Mouse (Mus musculus) spleen, adult 18-20 months (tissue): Measurements from ENCODE around the gene Spz1.

Experiments used
- DNase-seq, 2 experiments: peaks; one replicate each; pipeline ENCODE4 v3.0.0; 2022; ENCODE audit warnings: mixed read lengths in 2 of 2

Spz1 gene

DNA sequence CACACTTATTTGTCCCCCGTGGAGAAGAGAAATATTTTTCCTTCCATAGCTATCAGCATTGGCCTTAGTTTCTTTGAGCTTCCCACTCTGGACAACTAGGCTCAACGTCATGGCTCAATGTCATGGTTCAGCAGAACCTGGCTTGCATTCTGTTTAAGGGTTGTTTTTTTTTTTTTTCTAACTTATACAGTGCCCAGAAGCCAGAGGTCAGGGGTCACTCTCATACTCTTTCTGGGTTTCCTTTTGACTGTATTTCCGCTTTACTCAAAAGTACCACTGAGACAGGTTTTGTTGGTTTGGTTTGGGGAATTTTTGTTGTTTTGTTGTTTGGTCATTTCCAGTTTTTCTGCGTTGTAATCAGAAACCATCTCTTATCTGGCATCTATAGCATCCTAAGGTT is 2.2 kb upstream of the Spz1 start:
- DNase-seq = no peak

DNA sequence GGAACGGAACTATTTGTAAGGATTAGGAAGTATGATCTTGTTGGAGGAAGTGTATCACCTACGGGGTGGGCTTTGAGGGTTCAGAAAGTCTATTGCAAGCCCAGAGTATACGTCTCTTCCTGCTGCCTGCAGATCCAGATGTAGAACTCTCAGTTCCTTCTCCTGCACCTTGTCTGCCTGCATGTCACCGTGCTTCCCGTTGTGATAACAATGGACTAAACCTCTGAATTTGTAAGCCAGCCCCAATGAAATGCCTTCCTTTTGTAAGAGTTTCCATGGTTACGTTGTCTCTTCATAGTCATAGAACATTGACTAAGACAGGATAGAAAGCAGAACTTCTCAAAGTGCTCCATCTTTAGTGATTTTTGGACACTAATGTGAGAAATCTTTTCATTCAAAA is 716 bp upstream of the Spz1 start:
- no peak for DNase-seq

- DNase-seq = no peak
These were observed 16.5 kb downstream of the Spz1 start for GRCm38 (mm10) chr13:92559429-92559828.

- no peak for DNase-seq
These were observed 18.7 kb downstream of the Spz1 start for GRCm38 (mm10) chr13:92557229-92557628.

GRCm38 (mm10) chr13:92556458-92557126 is 19.4 kb downstream of the Spz1 start:
- no peak for DNase-seq

GRCm38 (mm10) chr13:92547093-92547492 is 28.9 kb downstream of the Spz1 start:
- no peak for DNase-seq

GRCm38 (mm10) chr13:92540997-92541396 is 35.0 kb downstream of the Spz1 start:
- DNase-seq = no peak

- no peak for DNase-seq
These were observed 36.8 kb downstream of the Spz1 start for GRCm38 (mm10) chr13:92539126-92539525.

DNA sequence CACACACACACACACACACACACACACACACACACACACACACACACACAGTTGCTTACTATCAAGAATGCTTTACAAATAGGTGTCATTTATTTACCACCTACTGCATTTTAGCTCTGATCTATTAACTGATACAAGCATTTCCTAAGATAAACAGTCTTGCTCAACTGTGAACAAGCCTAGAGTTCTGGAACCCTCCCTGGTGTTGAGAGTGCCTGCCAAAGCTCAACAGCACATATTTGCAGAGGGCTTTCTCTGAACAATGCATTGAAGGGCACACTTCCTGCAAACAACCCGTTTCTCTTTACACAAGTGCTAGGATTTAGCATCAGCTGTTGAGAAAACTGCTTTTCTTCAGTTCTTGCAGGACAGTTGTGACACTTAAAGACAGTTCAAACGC is 42.2 kb downstream of the Spz1 start:
- no peak for DNase-seq

DNA sequence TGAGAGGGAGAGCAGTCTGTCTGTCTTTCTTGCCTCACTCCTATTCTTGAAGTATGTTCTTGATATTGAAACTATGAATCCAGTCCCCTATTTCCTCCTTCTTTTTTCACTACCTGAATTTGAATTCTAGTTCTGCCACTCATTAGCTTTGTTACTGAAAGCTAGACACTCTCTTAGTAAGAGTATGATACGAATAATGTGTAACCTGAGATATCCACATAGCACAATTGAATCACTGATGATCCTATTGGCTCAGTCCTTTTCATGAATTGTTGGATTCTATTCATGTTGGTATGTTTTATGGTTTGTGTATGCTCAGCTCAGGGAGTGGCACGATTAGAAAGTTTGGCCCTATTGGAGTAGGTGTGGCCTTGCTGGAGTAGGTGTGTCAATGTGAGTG is 43.8 kb downstream of the Spz1 start:
- no peak for DNase-seq

GRCm38 (mm10) chr13:92531237-92531636 is 44.7 kb downstream of the Spz1 start:
- no peak for DNase-seq

DNA sequence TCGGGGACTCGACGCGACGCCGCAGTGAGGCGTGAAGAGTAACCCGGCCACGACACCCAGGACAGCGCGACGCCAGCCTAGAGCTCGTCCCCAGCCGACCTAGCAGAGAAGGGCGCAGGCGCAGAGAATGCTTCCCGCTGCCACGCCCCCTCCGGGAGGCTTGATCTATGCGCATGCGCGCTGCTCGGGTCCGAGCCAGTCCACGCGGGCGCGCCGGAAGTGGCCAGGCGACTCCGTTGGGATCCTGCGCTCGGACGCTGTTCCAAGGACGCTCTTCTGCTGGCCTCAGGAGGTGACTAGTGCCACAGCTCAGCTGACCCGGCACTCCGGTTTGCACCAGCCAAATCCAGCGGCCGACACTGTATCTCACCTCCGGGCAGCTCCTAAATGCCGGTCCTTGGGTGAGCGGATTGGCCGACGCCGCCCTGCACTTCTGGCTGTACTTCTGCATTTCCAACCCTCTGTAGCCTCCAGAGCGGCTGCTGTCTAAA is 45.2 kb downstream of the Spz1 start, which contains the start of gene Zfyve16:
TSS of gene Zfyve16 (minus strand) at position 148 of the 491 bp plus-strand sequence.
- DNase-seq = peak; percentile 95 to 99

DNA sequence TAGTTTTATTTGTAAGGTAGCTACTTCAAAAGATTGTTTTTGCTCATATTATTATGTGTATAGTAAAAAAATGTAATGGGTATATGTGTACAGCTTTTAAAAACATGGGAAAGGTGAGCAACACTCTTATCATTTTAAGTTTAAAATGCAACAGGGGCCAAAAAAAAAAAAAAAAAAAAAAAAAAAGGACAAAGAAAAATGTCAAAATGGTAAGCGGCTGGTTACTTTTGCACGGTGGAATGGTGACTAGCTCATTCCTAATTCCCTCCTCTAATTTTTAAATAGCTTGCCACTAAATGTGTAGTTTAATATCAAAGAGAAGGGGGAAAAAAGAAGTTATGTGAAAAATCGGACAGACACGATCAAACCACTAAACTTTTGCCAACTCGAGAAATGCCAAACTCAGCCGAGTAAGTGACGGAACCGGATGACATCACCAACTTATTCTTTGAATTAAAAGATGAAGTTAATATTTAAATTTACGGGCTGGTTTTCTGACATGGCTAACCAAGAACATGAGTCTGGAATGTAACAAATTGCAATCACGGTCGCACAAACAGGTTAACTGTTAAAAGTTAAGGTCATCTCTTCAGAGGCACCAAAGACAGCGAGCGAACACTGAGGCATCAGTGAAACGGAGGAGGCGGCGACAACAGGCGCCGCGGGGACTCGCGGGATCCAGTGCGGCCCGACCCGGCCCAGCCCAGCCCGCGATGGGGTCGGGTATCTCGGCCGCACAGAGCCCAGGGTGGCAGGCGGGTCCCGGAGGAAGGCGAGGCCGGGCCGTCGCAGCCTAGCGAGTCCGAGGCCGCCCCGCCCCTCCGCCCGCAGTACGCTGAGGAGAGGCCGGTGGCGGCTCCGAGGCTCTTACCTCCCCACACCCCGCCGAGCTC is 45.9 kb downstream of the Spz1 start:
- DNase-seq = no peak
